Mouse (Mus musculus) left cerebral cortex, adult 2 months (tissue): ENCODE results near the gene Tex13c3. TPM values are rescaled to one million over a fixed set of nuclear protein-coding genes. Genes with fewer than 3 reads are reported as not detected.
"Not testable (repeated sequence)": the region's sequence is repeated elsewhere in the genome, so short reads cannot be mapped to it uniquely, and the experiment has no call there.

Source experiments
- DNase-seq, 2 experiments: peaks; one replicate each; pipeline ENCODE4 v3.0.0; 2021 to 2022; ENCODE audit warnings: low spot score in 2 of 2, mixed read lengths in 1 of 2; ENCODE audit errors: extremely low spot score in 1 of 2
- H3K27ac ChIP-seq: fragments of 200-600 bp; 2 replicates; pipeline ENCODE4 v1.8.1; 2022
- H3K4me3 ChIP-seq: fragments of 200-600 bp; 2 replicates; pipeline ENCODE4 v1.8.1; 2022
- CTCF ChIP-seq: fragments of 200-600 bp; IDR thresholded peaks from 2 replicates; pipeline ENCODE4 v1.8.1; 2022; ENCODE audit warnings: antibody characterized with exemption, mild to moderate bottlenecking, moderate library complexity
- intact Hi-C: fragments of 180-260 bp; cut with DNase I; formaldehyde crosslinking; loops from one replicate; pipeline ENCODE4 v1.15.1; 2025
- long read RNA-seq, 2 experiments: library from polyadenylated mRNA; stranded (forward); transcript quantifications; one replicate each; pipeline ENCODE4 v2.0.0; 2021; ENCODE audit warnings: borderline mapping rate in 2 of 2
- total RNA-seq, 2 experiments: library from RNA; stranded (reverse); gene quantifications; 2 replicates each; pipeline ENCODE4 v1.2.3; 2021

Tex13c3 gene
- not detected for total RNA-seq
- long read RNA-seq, experiment 1: 0 reads
- long read RNA-seq, experiment 2: 0 reads

- H3K27ac ChIP-seq, intact Hi-C loops, H3K4me3 ChIP-seq, DNase-seq: not testable (repeated sequence)
Observed at GRCm38 (mm10) chrX:19481219-19481618, at the start of gene Tex13c3. Gene Tex13c3 (minus strand): TSS chrX:19481319.

- intact Hi-C loops: no loop called here
- Histone ChIP-seq H3K4me3 (no peak overlapping the region), H3K27ac (no peak overlapping the region)
- DNase-seq: no peak
- TF ChIP-seq CTCF: no peak
Observed at GRCm38 (mm10) chrX:19489731-19490130, 8.6 kb upstream of the Tex13c3 start.
